Mouse (Mus musculus) heart, adult 2 months (tissue): ENCODE measurements around the gene Tcf20.

Experiments
- CTCF ChIP-seq: fragments of 200-600 bp; IDR thresholded peaks from 2 replicates; pipeline ENCODE4 v1.8.1; 2022; ENCODE audit warnings: antibody characterized with exemption, mild to moderate bottlenecking, moderate library complexity
- POLR2A ChIP-seq: fragments of 200-500 bp; IDR thresholded peaks from 2 replicates; pipeline ENCODE4 v1.6.1; 2011; ENCODE audit warnings: mild to moderate bottlenecking, low read depth, low read length, control low read depth; ENCODE audit not compliant: insufficient read depth

DNA sequence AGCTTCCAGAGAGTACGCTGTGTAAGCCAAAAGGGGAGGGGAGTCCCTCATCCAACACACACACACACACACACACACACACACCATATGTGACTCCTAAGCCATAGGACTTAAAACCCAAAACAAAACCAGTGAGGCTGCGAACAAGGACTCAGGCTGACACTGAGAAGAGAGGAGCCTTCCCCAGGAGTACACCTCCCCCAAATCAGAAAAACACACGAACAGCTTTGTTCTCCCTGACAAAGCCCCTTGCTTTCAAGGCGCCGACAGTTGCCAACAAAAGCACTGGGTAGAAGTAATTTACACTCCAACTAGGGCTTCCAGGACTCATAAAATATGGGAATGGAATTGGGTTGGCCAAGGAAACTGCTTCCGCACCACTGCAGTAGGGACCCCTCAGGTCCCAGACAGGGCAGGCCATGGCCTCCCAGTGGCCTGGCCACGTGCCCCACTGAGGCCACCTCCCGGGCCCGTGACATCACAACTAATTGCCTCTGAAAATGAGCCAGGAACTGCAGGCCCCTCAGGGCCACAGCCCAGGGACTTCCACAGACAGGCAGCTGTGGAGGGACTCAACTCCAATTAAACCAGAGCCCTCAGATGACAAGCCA, 4.2 kb downstream of the Tcf20 start:
- TF ChIP-seq CTCF (no peak), POLR2A (no peak)
